8 mouse cellular contexts compared by ENCODE assay signal in genomic region chr2:146310291-146310690, GRCm38 (mm10).
DNase-seq lines count a peak whose midpoint lies in the region; ATAC-seq lines count a peak whose summit lies in the region.

No protein-coding gene starts in this region.

- DNase-seq in frontal cortex, postnatal 14 days (ENCODE audit: low spot score in 2 of 2), result no peak
- peak; percentile 52 to 56 for DNase-seq in B cell, adult 2 months
- peak; percentile 77 to 83 for DNase-seq in cerebellum, postnatal 25 days
- peak; percentile 30 to 41 for DNase-seq in layer of hippocampus, adult 8-10 months (ENCODE audit: low spot score in 2 of 2)
- DNase-seq in adrenal gland, adult 18-20 months (ENCODE audit: low spot score in 2 of 2), result no peak
- DNase-seq in frontal cortex, postnatal 25 days (ENCODE audit: low spot score in 2 of 2), result no peak
- no peak for DNase-seq in adrenal gland, postnatal 14 days

- ATAC-seq in frontal cortex, adult (ENCODE audit: low TSS enrichment), result peak; percentile 55; the same call in 1 of the 2 replicates

Comparison
In these comparisons a context has a peak if more than half of its experiments do, and no peak if none do; other contexts are left out.
1. DNase-seq: peak in B cell, adult 2 months (2 of 2), cerebellum, postnatal 25 days (2 of 2) and layer of hippocampus, adult 8-10 months (2 of 2); none in frontal cortex, postnatal 14 days (0 of 2), adrenal gland, adult 18-20 months (0 of 2), frontal cortex, postnatal 25 days (0 of 2) and adrenal gland, postnatal 14 days (single experiment).